Mouse (Mus musculus) heart, embryonic 13.5 days (tissue): ENCODE measurements at regions not wholly inside any gene's neighbourhood (a gene's known extent, or its start where the extent isn't known, plus 50 kb on each side); places are given as distances from the start of the nearest gene placed in this dataset.
"Not testable (repeated sequence)": the region's sequence is repeated elsewhere in the genome, so short reads cannot be mapped to it uniquely, and the experiment has no call there.

Experiments
- ATAC-seq: fragments of 200-750 bp; cut with Nextera tagmentation; 2 replicates; pipeline ENCODE4 v1.8.0; 2017; ENCODE audit warnings: moderate TSS enrichment; ENCODE audit not compliant: insufficient number of reproducible peaks, low FRiP score, low TSS enrichment; ENCODE audit errors: extremely low read depth
- H3K27ac ChIP-seq: fragments of 300-500 bp; sonication (generic); replicated peaks from 2 replicates; pipeline ENCODE4 v1.5.1; 2015; ENCODE audit warnings: moderate library complexity, mild to moderate bottlenecking, inconsistent platforms
- H3K27me3 ChIP-seq: fragments of 300-500 bp; sonication (generic); replicated peaks from 2 replicates; pipeline ENCODE4 v1.6.1; 2015; ENCODE audit warnings: mild to moderate bottlenecking, inconsistent platforms
- H3K36me3 ChIP-seq: fragments of 300-500 bp; sonication (generic); 2 replicates; pipeline ENCODE4 v1.6.1; 2015; ENCODE audit warnings: mild to moderate bottlenecking, inconsistent platforms
- H3K4me1 ChIP-seq: fragments of 300-500 bp; sonication (generic); 2 replicates; pipeline ENCODE4 v1.6.1; 2015; ENCODE audit warnings: inconsistent platforms
- H3K4me2 ChIP-seq: fragments of 300-500 bp; sonication (generic); 2 replicates; pipeline ENCODE4 v1.6.1; 2015; ENCODE audit warnings: inconsistent platforms, mild to moderate bottlenecking, moderate library complexity
- H3K4me3 ChIP-seq: fragments of 300-500 bp; sonication (generic); 2 replicates; pipeline ENCODE4 v1.5.1; 2015; ENCODE audit warnings: moderate library complexity, mild to moderate bottlenecking, inconsistent platforms
- H3K9ac ChIP-seq: fragments of 300-500 bp; sonication (generic); 2 replicates; pipeline ENCODE4 v1.6.1; 2015; ENCODE audit warnings: inconsistent platforms, mild to moderate bottlenecking, moderate library complexity
- H3K9me3 ChIP-seq: fragments of 300-500 bp; sonication (generic); 2 replicates; pipeline ENCODE4 v1.6.1; 2016; ENCODE audit warnings: inconsistent platforms
- WGBS: fragments of 180-500 bp; shearing (Covaris S2); methylation state at CpG from one replicate; pipeline ENCODE4 v1.1.7; 2015; ENCODE audit warnings: mixed read lengths; 5-methylcytosine and 5-hydroxymethylcytosine counted together

DNA sequence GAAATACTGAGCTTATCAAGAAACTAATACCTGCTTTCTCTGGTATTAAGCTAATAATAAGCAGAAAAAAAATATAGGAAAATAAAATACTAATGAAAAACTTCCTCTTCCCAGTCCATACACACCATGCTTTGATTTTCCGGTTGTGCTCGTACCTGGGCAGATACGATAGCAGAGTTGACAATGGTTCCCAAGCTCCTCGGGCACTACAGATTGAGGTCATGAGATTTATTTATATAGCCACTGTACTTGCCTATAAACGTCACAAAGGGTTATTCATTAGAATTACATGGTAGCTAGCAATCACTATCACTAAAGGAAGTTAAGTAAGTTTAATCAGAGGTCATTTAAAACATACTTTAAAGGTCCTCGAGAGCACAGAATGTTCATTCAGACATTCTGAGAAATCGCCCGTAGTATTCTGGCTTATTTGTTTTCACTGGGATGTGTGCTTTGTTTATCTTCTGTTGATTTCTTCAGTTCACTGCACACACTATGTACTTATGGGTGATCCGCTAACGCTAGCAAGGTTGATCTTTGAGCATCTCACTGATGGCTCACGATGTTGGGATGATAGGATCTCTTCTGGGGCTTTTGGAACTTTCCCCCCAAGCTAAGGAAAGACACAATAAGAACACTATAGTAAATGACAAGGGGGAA is 111.4 kb upstream of the Fam3c start:
- no peaks in the 10 kb centered on the region for H3K4me1 ChIP-seq
- 70% methylated on average over 11 of the region's 11 CpGs for WGBS
- H3K4me2 ChIP-seq = no peak overlapping the region
- no peak overlapping the region for H3K27ac ChIP-seq
- no peak overlapping the region for H3K4me3 ChIP-seq
- no peaks in the 10 kb centered on the region for H3K27me3 ChIP-seq
- no peaks in the 10 kb centered on the region for H3K36me3 ChIP-seq
- H3K9me3 ChIP-seq = peaks cover 6% of the 10 kb centered on the region
- H3K9ac ChIP-seq = no peak overlapping the region
- no peak for ATAC-seq

- Histone ChIP-seq H3K4me3 (no peak overlapping the region), H3K9ac (no peak overlapping the region), H3K4me1 (no peaks in the 10 kb centered on the region), H3K27me3 (no peaks in the 10 kb centered on the region), H3K9me3 (peaks cover 6% of the 10 kb centered on the region), H3K27ac (no peak overlapping the region), H3K36me3 (no peaks in the 10 kb centered on the region), H3K4me2 (no peak overlapping the region)
- ATAC-seq = no peak
- 81% methylated on average over 1 of the region's 1 CpGs for WGBS
These were observed 109.9 kb upstream of the Fam3c start for GRCm38 (mm10) chr6:22465926-22466325.

GRCm38 (mm10) chr6:22459440-22460016 is 103.5 kb upstream of the Fam3c start:
- no peak overlapping the region; the same call in 1 of the 2 replicates for H3K27ac ChIP-seq
- no peaks in the 10 kb centered on the region for H3K4me1 ChIP-seq
- ATAC-seq = no peak
- WGBS = 74% methylated on average over 7 of the region's 7 CpGs
- no peaks in the 10 kb centered on the region for H3K36me3 ChIP-seq
- no peak overlapping the region for H3K4me2 ChIP-seq
- no peaks in the 10 kb centered on the region for H3K27me3 ChIP-seq
- no peak overlapping the region for H3K9ac ChIP-seq
- no peak overlapping the region for H3K4me3 ChIP-seq
- no peaks in the 10 kb centered on the region; the same call in 1 of the 2 replicates for H3K9me3 ChIP-seq

GRCm38 (mm10) chr6:22452203-22452602 is 96.2 kb upstream of the Fam3c start:
- ATAC-seq = no peak
- Histone ChIP-seq H3K27me3 (no peaks in the 10 kb centered on the region), H3K4me2 (no peak overlapping the region), H3K4me1 (no peaks in the 10 kb centered on the region), H3K9ac (no peak overlapping the region), H3K27ac (no peak overlapping the region), H3K9me3 (no peaks in the 10 kb centered on the region; the same call in 1 of the 2 replicates), H3K36me3 (no peaks in the 10 kb centered on the region), H3K4me3 (no peak overlapping the region)
- 84% methylated on average over 2 of the region's 2 CpGs for WGBS

DNA sequence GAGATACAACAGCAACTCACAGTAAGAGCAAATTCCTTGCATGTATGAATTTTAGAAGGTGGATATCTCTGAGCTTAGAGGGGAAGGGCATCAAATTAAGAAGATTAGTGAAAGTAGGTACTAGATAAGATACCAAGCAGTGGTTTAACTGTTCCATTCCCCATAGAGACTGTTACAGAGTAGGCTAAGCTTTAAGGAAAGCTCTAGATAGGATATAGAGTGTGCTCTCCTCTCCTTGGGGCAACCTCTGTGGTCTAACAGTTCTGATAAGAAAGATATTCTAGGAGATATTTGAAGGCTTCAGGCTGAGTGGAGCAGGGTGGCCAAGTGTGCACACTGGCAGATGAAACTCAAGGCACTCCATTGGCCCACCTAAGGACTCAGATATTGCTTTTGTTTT is 94.5 kb upstream of the Fam3c start:
- no peaks in the 10 kb centered on the region for H3K36me3 ChIP-seq

GRCm38 (mm10) chr6:22448906-22449305 is 92.9 kb upstream of the Fam3c start:
- no peak overlapping the region for H3K4me2 ChIP-seq
- no peak overlapping the region for H3K27ac ChIP-seq
- no peaks in the 10 kb centered on the region for H3K9me3 ChIP-seq
- H3K4me3 ChIP-seq = no peak overlapping the region
- ATAC-seq = no peak
- WGBS = 64% methylated on average over 9 of the region's 9 CpGs
- no peak overlapping the region for H3K9ac ChIP-seq
- no peaks in the 10 kb centered on the region for H3K36me3 ChIP-seq
- peaks cover 1% of the 10 kb centered on the region; the same call in 1 of the 2 replicates for H3K4me1 ChIP-seq
- no peaks in the 10 kb centered on the region for H3K27me3 ChIP-seq

More for the DNA sequence above, 94.5 kb upstream of the Fam3c start:
- Histone ChIP-seq H3K27me3 (no peaks in the 10 kb centered on the region), H3K4me2 (no peak overlapping the region), H3K4me1 (no peaks in the 10 kb centered on the region), H3K27ac (no peak overlapping the region), H3K4me3 (no peak overlapping the region), H3K9me3 (no peaks in the 10 kb centered on the region), H3K9ac (no peak overlapping the region)
- no peak for ATAC-seq

DNA sequence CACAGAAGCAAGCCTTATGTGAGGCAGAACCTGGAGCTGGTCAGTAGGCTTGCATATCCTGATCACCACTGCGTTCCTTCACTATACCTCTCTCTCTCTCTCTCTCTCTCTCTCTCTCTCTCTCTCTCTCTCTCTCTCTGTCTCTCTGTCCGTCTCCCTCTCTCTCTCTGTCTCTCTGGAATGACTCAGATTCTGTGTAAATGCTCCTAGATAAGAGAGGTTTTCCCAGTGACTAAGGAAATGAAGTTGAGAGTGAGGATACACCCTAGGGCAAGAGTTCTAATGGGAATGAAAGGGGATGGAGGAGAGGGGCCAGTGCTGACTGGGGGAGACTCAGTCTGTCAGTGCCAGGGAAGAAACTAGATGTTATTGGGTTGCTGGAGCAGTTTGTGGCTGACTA is 91.6 kb upstream of the Fam3c start:
- 42% methylated on average over 2 of the region's 2 CpGs for WGBS
- H3K36me3 ChIP-seq = no peaks in the 10 kb centered on the region

GRCm38 (mm10) chr6:22446621-22447310 is 90.7 kb upstream of the Fam3c start:
- no peaks in the 10 kb centered on the region for H3K9me3 ChIP-seq
- 79% methylated on average over 15 of the region's 15 CpGs for WGBS

More for the DNA sequence above, 91.6 kb upstream of the Fam3c start:
- H3K4me2 ChIP-seq = no peak overlapping the region
- peaks cover 8% of the 10 kb centered on the region for H3K4me1 ChIP-seq
- no peaks in the 10 kb centered on the region for H3K27me3 ChIP-seq
- ATAC-seq = no peak
- no peak overlapping the region for H3K9ac ChIP-seq
- H3K27ac ChIP-seq = no peak overlapping the region
- H3K9me3 ChIP-seq = no peaks in the 10 kb centered on the region
- H3K4me3 ChIP-seq = no peak overlapping the region

GRCm38 (mm10) chr6:22444856-22445255 is 88.8 kb upstream of the Fam3c start:
- H3K27ac ChIP-seq, H3K4me2 ChIP-seq: not testable (repeated sequence)
- 80% methylated on average over 6 of the region's 6 CpGs for WGBS

More at GRCm38 (mm10) chr6:22446621-22447310, 90.7 kb upstream of the Fam3c start:
- Histone ChIP-seq H3K4me3 (no peak overlapping the region), H3K4me2 (no peak overlapping the region), H3K4me1 (peaks cover 8% of the 10 kb centered on the region), H3K9ac (no peak overlapping the region), H3K27me3 (no peaks in the 10 kb centered on the region), H3K27ac (no peak overlapping the region), H3K36me3 (no peaks in the 10 kb centered on the region)
- ATAC-seq = no peak

DNA sequence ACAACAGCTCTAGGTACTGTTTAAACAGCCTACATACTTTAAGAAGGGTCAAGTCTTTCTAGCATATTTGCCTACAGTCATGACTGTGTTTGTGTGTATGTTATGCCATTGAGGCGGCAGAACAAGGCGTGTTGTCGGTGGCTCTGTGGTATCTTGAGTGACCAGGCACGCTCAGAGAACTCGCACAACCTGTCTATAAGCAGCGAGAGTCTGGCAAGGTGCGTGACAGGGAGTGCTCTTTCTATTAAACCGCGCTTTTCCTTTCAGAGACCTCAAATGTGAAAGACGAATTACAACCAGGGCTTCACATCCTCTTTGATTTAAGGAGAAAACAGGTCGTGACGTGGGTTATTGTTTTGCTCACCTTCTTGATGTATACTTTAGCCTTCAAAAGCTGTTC is 88.2 kb upstream of the Fam3c start:
- WGBS = 85% methylated on average over 12 of the region's 12 CpGs
- no peak overlapping the region for H3K27ac ChIP-seq
- ATAC-seq = no peak

More at GRCm38 (mm10) chr6:22444856-22445255, 88.8 kb upstream of the Fam3c start:
- not testable (repeated sequence) for H3K4me3 ChIP-seq, H3K36me3 ChIP-seq, H3K9me3 ChIP-seq, H3K4me1 ChIP-seq, H3K27me3 ChIP-seq, H3K9ac ChIP-seq, ATAC-seq

DNA sequence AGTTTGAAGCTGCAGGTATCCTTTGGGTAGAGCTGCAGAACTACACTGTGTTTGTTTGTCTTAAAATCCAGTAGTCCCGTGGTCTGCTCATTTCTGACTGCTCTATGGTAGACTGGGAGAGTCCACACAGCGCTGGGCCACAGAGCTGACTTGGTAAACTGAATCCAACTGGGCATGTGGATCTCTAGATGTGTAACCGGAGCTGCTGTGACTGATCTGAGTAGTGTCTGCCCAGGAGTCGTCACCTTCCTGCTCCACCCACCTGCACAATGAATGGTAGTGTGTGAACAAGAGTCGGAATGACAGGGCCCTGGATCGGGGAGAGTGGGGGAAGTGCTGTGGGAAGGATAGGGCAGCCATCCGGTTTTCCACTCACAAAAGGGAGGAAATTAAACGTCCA is 87.5 kb upstream of the Fam3c start:
- H3K27me3 ChIP-seq = no peaks in the 10 kb centered on the region
- no peak overlapping the region for H3K4me3 ChIP-seq
- no peak for ATAC-seq
- H3K4me1 ChIP-seq = peaks cover 8% of the 10 kb centered on the region
- H3K9ac ChIP-seq = no peak overlapping the region
- H3K27ac ChIP-seq = no peak overlapping the region
- no peaks in the 10 kb centered on the region for H3K36me3 ChIP-seq
- H3K4me2 ChIP-seq = no peak overlapping the region
- 37% methylated on average over 8 of the region's 8 CpGs for WGBS
- no peaks in the 10 kb centered on the region for H3K9me3 ChIP-seq

More for the DNA sequence above, 88.2 kb upstream of the Fam3c start:
- H3K9ac ChIP-seq = no peak overlapping the region
- no peak overlapping the region for H3K4me2 ChIP-seq
- no peak overlapping the region for H3K4me3 ChIP-seq
- H3K27me3 ChIP-seq = no peaks in the 10 kb centered on the region
- H3K9me3 ChIP-seq = no peaks in the 10 kb centered on the region
- H3K4me1 ChIP-seq = peaks cover 8% of the 10 kb centered on the region
- no peaks in the 10 kb centered on the region for H3K36me3 ChIP-seq
